Mouse (Mus musculus) embryonic facial prominence, embryonic 14.5 days (tissue): Measurements from ENCODE around the gene Gm42791. TPM values are rescaled to one million over a fixed set of nuclear protein-coding genes. Genes with fewer than 3 reads are reported as not detected.

ENCODE experiments used
- ATAC-seq: fragments of 200-750 bp; cut with Nextera tagmentation; 2 replicates; pipeline ENCODE4 v1.8.0; 2017; ENCODE audit warnings: low read depth, moderate number of reproducible peaks, moderate TSS enrichment
- DNase-seq: peaks from one replicate; pipeline ENCODE4 v3.0.0-alpha.2; 2015; ENCODE audit warnings: low spot score
- H3K27ac ChIP-seq: fragments of 300-500 bp; sonication (generic); replicated peaks from 2 replicates; pipeline ENCODE4 v1.5.1; 2014; ENCODE audit warnings: low read depth, mild to moderate bottlenecking, low read length, moderate library complexity
- H3K27me3 ChIP-seq: fragments of 300-500 bp; sonication (generic); replicated peaks from 2 replicates; pipeline ENCODE4 v1.6.1; 2014; ENCODE audit warnings: low read length; ENCODE audit not compliant: control insufficient read depth, insufficient read depth
- H3K36me3 ChIP-seq: fragments of 300-500 bp; sonication (generic); 2 replicates; pipeline ENCODE4 v1.6.1; 2014; ENCODE audit warnings: low read length, mixed read lengths; ENCODE audit not compliant: control insufficient read depth, insufficient read depth
- H3K4me1 ChIP-seq: fragments of 300-500 bp; sonication (generic); 2 replicates; pipeline ENCODE4 v1.6.1; 2014; ENCODE audit warnings: antibody characterized with exemption, low read length; ENCODE audit not compliant: control insufficient read depth, insufficient read depth
- H3K4me2 ChIP-seq: fragments of 300-500 bp; sonication (generic); 2 replicates; pipeline ENCODE4 v1.6.1; 2014; ENCODE audit warnings: low read depth, mild to moderate bottlenecking, low read length, moderate library complexity, mixed read lengths
- H3K4me3 ChIP-seq: fragments of 300-500 bp; sonication (generic); 2 replicates; pipeline ENCODE4 v1.5.1; 2014; ENCODE audit warnings: low read depth, mild to moderate bottlenecking, low read length
- H3K9ac ChIP-seq: fragments of 300-500 bp; sonication (generic); 2 replicates; pipeline ENCODE4 v1.6.1; 2014; ENCODE audit warnings: low read depth, mild to moderate bottlenecking, low read length, moderate library complexity, mixed read lengths
- H3K9me3 ChIP-seq: fragments of 300-500 bp; sonication (generic); 2 replicates; pipeline ENCODE4 v1.6.1; 2016; ENCODE audit warnings: low read length; ENCODE audit not compliant: control insufficient read depth
- WGBS: fragments of 180-500 bp; shearing (Covaris S2); extraction: QIAGEN DNeasy Blood & Tissue Kit; methylation state at CpG from one replicate; pipeline ENCODE4 v1.1.7; 2014; 5-methylcytosine and 5-hydroxymethylcytosine counted together
- polyA plus RNA-seq: library from polyadenylated mRNA; unstranded; fragments of >200 nt; fragmentation: Nextera tagmentation; extraction: Ambion mirVana; gene quantifications from 2 replicates; pipeline ENCODE4 v1.2.1, GENCODE M21; 2014

Gene Gm42791
- polyA plus RNA-seq, 1 experiment from 2014 or later: 2.2 TPM

DNA sequence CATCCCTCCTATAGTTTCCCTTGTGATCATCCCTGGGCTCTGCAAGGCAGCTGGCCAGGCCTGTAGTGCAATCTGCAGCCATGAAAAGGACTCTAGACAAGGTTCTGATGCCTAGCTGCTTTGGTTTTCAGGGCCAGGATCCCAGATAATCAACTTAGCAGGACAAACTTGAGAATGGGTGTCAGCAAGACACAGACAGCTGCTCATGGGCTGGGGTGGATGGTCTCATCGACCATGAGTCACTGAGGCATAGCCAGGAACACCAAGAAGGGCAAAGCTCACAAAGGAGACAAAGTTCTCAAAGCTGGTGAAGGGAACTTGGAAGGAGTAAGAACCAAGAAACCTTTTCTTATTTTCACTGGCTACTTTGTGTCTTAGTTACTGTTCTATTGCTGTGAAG lies 63.6 kb downstream of the Gm42791 start:
- Histone ChIP-seq H3K4me1 (peaks cover 10% of the 10 kb centered on the region; the same call in 1 of the 2 replicates), H3K9me3 (0 out of 2 replicates have a peak, but pooled peaks cover 5% of the 10 kb centered on the region), H3K9ac (no peak overlapping the region), H3K27ac (no peak overlapping the region), H3K27me3 (no peaks in the 10 kb centered on the region), H3K4me2 (no peak overlapping the region), H3K4me3 (no peak overlapping the region), H3K36me3 (0 out of 2 replicates have a peak, but pooled peaks cover 4% of the 10 kb centered on the region)
- WGBS: 80% methylated on average over 1 of the region's 1 CpGs
- DNase-seq (no peak), ATAC-seq (no peak)

DNA sequence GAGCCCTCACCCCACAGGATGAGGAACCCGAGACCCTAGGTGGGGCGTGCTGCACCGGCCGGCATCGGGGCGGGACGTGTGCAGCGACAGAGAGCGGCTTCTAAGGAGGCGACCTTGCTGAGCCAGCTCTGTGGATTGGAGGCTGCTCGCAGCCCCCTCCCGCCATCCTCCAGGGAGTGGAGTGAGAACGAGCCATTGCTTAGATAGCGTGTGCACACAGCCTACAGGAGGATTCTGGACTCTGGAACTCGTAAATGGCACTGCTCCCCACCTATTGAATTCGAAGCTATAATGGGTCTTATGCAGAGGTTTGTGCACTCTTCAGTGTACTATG lies 65.9 kb downstream of the Gm42791 start, which contains the start of gene Katnal1:
Gene Katnal1, minus strand, starts transcription at position 205 of the 334 bp plus-strand sequence.
- Histone ChIP-seq H3K27me3 (no peaks in the 10 kb centered on the region), H3K27ac (peak within 1 kb of the TSS; percentile 89), H3K9me3 (no peaks in the 10 kb centered on the region), H3K36me3 (peaks cover 13% of the 10 kb centered on the region; the same call in 1 of the 2 replicates), H3K4me2 (peak within 1 kb of the TSS; percentile 74), H3K9ac (peak within 1 kb of the TSS; percentile 82), H3K4me1 (peaks cover 10% of the 10 kb centered on the region; the same call in 1 of the 2 replicates), H3K4me3 (peak within 1 kb of the TSS; percentile 68)
- 0% methylated on average over 13 of the region's 16 CpGs for WGBS
- no peak for ATAC-seq
- DNase-seq: no peak

DNA sequence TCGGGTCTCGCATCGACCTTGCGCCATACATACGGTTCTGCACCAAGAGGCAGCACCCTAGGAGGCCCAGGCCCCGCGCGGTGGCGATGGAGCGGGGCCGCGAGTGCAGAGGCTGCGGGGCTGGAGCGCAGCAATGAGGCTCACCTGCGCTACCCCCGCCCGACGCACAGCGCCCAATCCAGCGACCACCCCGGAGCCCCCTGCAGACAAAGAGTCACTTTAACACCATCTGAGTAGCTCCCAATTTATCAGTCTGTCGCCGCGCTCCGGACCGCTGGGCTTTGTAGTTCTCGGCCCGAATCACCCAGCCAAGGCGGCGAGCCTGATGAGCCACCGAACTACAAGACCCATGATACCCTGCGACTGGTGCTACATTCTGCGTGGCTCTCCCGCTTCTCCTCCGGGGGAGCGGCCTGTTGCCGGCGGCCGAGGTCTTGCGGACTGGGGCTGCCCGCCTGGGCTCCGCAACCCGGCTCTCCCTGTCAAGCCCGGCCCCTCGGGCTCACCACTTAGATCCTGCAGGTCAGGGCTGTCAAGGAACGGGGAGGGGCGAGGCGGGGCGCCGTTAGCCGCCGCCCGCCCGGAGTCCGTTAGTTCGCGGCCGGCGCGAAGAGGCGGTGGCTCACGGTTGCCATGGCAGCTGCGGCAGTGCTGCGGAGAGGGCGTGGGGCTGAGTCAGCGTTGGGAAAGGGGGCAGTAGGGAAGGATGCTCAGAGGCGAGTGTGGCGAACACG lies 66.4 kb downstream of the Gm42791 start:
- Histone ChIP-seq H3K36me3 (peaks cover 13% of the 10 kb centered on the region; the same call in 1 of the 2 replicates), H3K4me1 (peaks cover 10% of the 10 kb centered on the region; the same call in 1 of the 2 replicates), H3K4me3 (peak overlapping the region; percentile 68), H3K27ac (peak overlapping the region; percentile 89), H3K27me3 (no peaks in the 10 kb centered on the region), H3K4me2 (peak overlapping the region; percentile 74), H3K9ac (peak overlapping the region; percentile 82), H3K9me3 (no peaks in the 10 kb centered on the region)
- ATAC-seq: peak; percentile 99
- peak; percentile 99 for DNase-seq
- WGBS: 1% methylated on average over 58 of the region's 69 CpGs

DNA sequence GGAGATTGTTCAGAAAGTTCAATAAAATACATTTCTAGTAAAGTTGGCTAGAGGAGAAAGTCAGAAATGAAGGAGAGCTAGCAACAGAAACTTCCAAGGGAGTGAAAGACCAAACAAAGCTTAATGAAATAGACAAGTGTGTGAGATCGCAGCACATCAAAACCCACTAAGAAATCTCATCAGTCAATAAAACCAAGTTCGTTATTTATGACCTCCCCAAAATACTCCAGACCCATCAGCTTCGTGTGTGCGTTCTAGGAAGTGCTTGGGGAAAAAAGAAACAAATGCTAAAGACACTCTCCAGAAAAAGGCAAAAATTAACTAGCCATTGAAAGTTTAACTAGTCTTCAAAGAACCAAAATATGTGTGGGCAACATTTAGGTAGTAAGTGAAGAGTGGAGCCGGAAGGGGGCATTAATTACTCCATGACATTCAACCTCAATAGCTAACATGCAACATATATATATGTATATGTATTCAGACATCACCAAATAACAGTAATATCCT lies 67.2 kb downstream of the Gm42791 start:
- Histone ChIP-seq H3K4me3 (peak overlapping the region; percentile 68), H3K36me3 (peaks cover 13% of the 10 kb centered on the region; the same call in 1 of the 2 replicates), H3K9ac (peak overlapping the region; percentile 82), H3K4me2 (peak overlapping the region; percentile 74), H3K27ac (peak overlapping the region; percentile 89), H3K9me3 (no peaks in the 10 kb centered on the region), H3K4me1 (peaks cover 10% of the 10 kb centered on the region; the same call in 1 of the 2 replicates), H3K27me3 (no peaks in the 10 kb centered on the region)
- DNase-seq (no peak), ATAC-seq (no peak)
- WGBS: 46% methylated on average over 5 of the region's 5 CpGs

DNA sequence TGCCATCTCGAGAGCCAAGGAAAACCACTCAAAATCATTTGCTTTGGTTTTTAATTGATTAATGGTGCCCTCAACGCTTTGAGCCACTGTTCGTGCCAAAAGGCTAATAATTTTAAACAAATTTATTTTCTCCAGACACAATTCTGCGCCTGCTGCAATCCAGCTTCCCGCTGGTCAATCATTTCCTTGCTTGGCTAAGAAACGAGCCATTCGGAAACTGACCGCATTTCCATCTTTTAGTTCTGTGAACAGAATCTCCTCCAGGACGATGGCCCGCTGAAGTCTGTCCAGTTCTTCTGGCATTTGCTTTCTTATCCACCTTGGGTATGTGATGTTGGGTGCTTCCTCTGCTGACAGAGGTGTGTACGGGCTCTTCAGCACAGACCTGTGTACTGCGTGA lies 70.4 kb downstream of the Gm42791 start:
- Histone ChIP-seq H3K4me2 (no peak overlapping the region), H3K9ac (no peak overlapping the region), H3K9me3 (no peaks in the 10 kb centered on the region), H3K4me3 (no peak overlapping the region), H3K27ac (no peak overlapping the region), H3K27me3 (no peaks in the 10 kb centered on the region), H3K36me3 (peaks cover 19% of the 10 kb centered on the region), H3K4me1 (peaks cover 10% of the 10 kb centered on the region; the same call in 1 of the 2 replicates)
- ATAC-seq (no peak), DNase-seq (no peak)
- WGBS: 90% methylated on average over 12 of the region's 12 CpGs

DNA sequence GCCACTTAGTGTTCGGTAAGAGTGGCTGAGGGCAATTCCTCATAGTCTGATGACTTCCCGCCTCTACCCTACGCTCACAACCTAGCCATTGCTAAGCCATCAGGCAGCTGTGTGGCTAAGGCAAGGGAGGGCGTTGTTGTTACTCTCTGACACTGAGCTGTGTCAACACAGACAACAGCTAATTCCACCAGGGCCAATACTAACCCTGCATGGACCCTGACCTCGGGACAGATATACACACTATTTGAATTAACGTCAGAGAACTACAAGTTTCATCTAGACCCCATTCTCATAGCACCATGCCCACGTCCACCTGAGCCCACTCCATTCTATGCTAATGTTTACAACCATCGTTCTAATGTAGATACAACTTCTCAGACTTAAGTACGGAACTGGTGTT lies 70.9 kb downstream of the Gm42791 start:
- Histone ChIP-seq H3K27ac (no peak overlapping the region), H3K9ac (no peak overlapping the region), H3K9me3 (no peaks in the 10 kb centered on the region), H3K4me3 (no peak overlapping the region), H3K4me1 (peaks cover 10% of the 10 kb centered on the region; the same call in 1 of the 2 replicates), H3K4me2 (no peak overlapping the region), H3K36me3 (peaks cover 24% of the 10 kb centered on the region), H3K27me3 (no peaks in the 10 kb centered on the region)
- DNase-seq: no peak
- ATAC-seq: no peak
- WGBS: 92% methylated on average over 9 of the region's 9 CpGs

DNA sequence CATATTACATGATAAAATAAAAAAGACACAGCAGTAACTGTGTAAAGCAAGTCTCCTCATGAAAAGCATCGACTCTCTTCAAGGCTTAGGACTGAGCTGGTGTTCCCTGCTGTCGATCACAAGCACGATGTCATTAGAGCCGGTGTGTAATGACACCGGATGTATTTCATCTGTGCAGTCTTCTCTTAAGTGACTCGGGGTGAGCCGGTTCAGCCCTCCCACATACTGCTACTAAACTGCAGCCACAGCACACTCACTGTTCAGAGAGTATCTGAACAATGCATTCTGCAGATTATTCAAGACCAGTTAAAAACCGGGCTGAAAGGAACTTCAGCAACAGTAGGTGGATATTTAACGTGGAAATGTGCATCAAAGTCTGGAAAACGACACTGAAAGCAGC lies 71.5 kb downstream of the Gm42791 start:
- no peak overlapping the region for H3K4me3 ChIP-seq
- no peak for DNase-seq
- H3K4me2 ChIP-seq: no peak overlapping the region
- no peak for ATAC-seq
- no peak overlapping the region for H3K9ac ChIP-seq
- H3K27me3 ChIP-seq: no peaks in the 10 kb centered on the region
- no peak overlapping the region for H3K27ac ChIP-seq
- H3K4me1 ChIP-seq: peaks cover 10% of the 10 kb centered on the region; the same call in 1 of the 2 replicates
- H3K36me3 ChIP-seq: peaks cover 30% of the 10 kb centered on the region
- WGBS: 67% methylated on average over 10 of the region's 10 CpGs
- H3K9me3 ChIP-seq: no peaks in the 10 kb centered on the region

DNA sequence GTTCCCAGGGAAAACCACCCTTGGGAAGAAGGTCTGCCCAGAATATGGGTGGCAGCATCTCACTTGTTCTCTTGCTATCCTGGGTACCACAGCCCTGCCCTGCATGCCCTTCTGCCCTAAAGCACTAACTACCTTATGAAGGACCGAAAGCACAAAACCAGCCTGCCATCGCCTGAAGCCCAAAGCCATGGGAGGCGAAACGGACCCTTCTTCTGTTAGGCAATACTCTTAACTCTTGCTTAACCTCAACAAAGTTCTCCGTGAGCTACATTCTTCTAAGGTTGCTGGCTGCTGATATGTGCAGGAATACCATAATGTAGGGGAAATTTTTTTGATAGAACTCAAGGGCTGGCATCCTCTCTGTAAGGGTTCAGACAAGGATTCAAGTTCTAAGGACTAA lies 72.2 kb downstream of the Gm42791 start:
- H3K36me3 ChIP-seq: peaks cover 36% of the 10 kb centered on the region
- ATAC-seq: no peak
- WGBS: 83% methylated on average over 5 of the region's 5 CpGs

More for the DNA sequence above, 72.2 kb downstream of the Gm42791 start:
- DNase-seq: no peak
- H3K4me2 ChIP-seq: no peak overlapping the region
- H3K27me3 ChIP-seq: no peaks in the 10 kb centered on the region
- H3K9ac ChIP-seq: no peak overlapping the region
- H3K4me3 ChIP-seq: no peak overlapping the region
- peaks cover 7% of the 10 kb centered on the region; the same call in 1 of the 2 replicates for H3K4me1 ChIP-seq
- no peaks in the 10 kb centered on the region for H3K9me3 ChIP-seq
- no peak overlapping the region for H3K27ac ChIP-seq
